Mouse (Mus musculus) liver, adult 2 months (tissue): ENCODE results near the gene Bbx. TPM values are rescaled to one million over a fixed set of nuclear protein-coding genes. Genes with fewer than 3 reads are reported as not detected.

Source experiments
- DNase-seq: peaks from one replicate; pipeline ENCODE4 v3.0.0-alpha.2; 2011; ENCODE audit warnings: low read depth, low spot score; ENCODE audit errors: extremely low read depth
- H3K27ac ChIP-seq: fragments of 200-500 bp; replicated peaks from 2 replicates; pipeline ENCODE4 v1.5.1; 2012; ENCODE audit warnings: low read depth, mild to moderate bottlenecking, control low read depth, inconsistent platforms, low read length; ENCODE audit not compliant: insufficient read depth
- H3K27me3 ChIP-seq: fragments of 200-500 bp; 2 replicates; pipeline ENCODE4 v1.6.1; 2012; ENCODE audit warnings: mild to moderate bottlenecking, moderate library complexity, low read length, inconsistent platforms; ENCODE audit not compliant: control insufficient read depth, insufficient read depth
- H3K36me3 ChIP-seq: fragments of 200-500 bp; 2 replicates; pipeline ENCODE4 v1.6.1; 2012; ENCODE audit warnings: low read length, inconsistent platforms; ENCODE audit not compliant: control insufficient read depth, insufficient read depth
- H3K4me1 ChIP-seq: fragments of 200-500 bp; 2 replicates; pipeline ENCODE4 v1.6.1; 2011; ENCODE audit warnings: low read length; ENCODE audit not compliant: control insufficient read depth, insufficient read depth
- H3K4me3 ChIP-seq: fragments of 200-500 bp; 2 replicates; pipeline ENCODE4 v1.5.1; 2011; ENCODE audit warnings: low read depth, mild to moderate bottlenecking, control low read depth, low read length, moderate library complexity; ENCODE audit not compliant: insufficient read depth
- H3K79me2 ChIP-seq: fragments of 200-500 bp; 2 replicates; pipeline ENCODE4 v1.6.1; 2012; ENCODE audit warnings: inconsistent platforms, mild to moderate bottlenecking, low read length, moderate library complexity; ENCODE audit not compliant: control insufficient read depth, insufficient read depth
- H3K9ac ChIP-seq: fragments of 200-500 bp; 2 replicates; pipeline ENCODE4 v1.6.1; 2012; ENCODE audit warnings: low read depth, mild to moderate bottlenecking, control low read depth, inconsistent platforms, low read length
- CTCF ChIP-seq: fragments of 200-500 bp; IDR thresholded peaks from 2 replicates; pipeline ENCODE4 v1.5.1; 2011; ENCODE audit warnings: low read depth, low read length, control low read depth
- POLR2A ChIP-seq: fragments of 200-500 bp; IDR thresholded peaks from 2 replicates; pipeline ENCODE4 v1.6.1; 2011; ENCODE audit warnings: low read length, control low read depth; ENCODE audit not compliant: insufficient read depth; ENCODE audit errors: extremely low read depth
- WGBS: fragments of 180-500 bp; shearing (Covaris S2); methylation state at CpG from one replicate; pipeline ENCODE4 v1.1.7; 2018; 5-methylcytosine and 5-hydroxymethylcytosine counted together
- polyA plus RNA-seq: library from polyadenylated mRNA; depleted of rRNA; stranded (reverse); fragments of >200 nt; gene quantifications from 2 replicates; pipeline ENCODE4 v1.2.3, GENCODE M21; 2012
- total RNA-seq: library from RNA; depleted of rRNA; stranded (reverse); fragments of >200 nt; gene quantifications from 2 replicates; pipeline ENCODE4 v1.2.3, GENCODE M21; 2014

The Bbx gene
- total and polyA plus RNA-seq, 2 experiments = 2.0 to 9.7 TPM

DNA sequence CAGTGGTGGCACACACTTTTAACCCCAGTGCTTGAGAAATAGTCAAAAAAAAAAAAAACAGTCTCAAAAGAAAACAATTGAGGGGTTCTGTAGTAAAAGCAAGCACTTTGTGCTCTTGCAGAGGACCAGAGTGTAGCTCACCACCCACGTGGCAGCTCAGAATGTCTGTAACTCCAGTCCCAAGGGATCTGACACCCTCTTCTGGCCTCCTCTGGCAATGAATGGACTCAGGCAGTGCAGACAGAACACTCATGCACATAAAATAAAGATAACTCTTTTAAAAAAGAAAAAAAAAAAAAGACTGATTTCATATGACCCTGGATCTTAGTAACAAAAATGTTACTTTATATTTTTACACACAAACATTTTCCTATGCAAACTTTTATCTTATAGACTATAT is 12.1 kb downstream of the Bbx start:
- Histone ChIP-seq H3K9ac (no peak overlapping the region), H3K4me1 (no peaks in the 10 kb centered on the region), H3K27me3 (no peaks in the 10 kb centered on the region), H3K79me2 (no peaks in the 10 kb centered on the region; the same call in 1 of the 2 replicates), H3K36me3 (peaks cover 1% of the 10 kb centered on the region; the same call in 1 of the 2 replicates), H3K4me3 (no peak overlapping the region), H3K27ac (no peak overlapping the region)
- 62% methylated on average over 1 of the region's 1 CpGs for WGBS
- DNase-seq = no peak
- TF ChIP-seq POLR2A (no peak), CTCF (no peak)

DNA sequence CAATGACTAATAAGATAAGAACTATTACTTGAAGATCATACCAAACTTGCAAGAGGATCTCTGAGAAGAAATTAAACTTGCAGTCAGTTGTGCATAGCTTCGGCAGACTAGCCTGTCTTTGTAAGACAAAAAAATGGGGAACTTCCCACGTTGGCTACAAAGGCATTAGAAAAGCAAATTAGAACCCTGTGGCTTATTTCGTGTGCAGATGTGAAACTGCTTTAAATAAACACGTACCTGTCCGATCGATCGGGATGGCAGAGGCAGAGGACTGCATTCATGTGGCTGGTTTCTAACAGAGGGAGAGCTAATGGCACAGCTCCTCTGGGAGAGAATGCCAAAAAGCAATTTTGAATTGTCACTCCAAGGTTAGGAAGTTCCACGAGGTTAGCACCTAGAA is 16.8 kb downstream of the Bbx start:
- H3K79me2 ChIP-seq = no peaks in the 10 kb centered on the region
- TF ChIP-seq CTCF = no peak
- TF ChIP-seq POLR2A = no peak
- no peaks in the 10 kb centered on the region for H3K27me3 ChIP-seq
- no peak overlapping the region for H3K9ac ChIP-seq
- H3K36me3 ChIP-seq = no peaks in the 10 kb centered on the region; the same call in 1 of the 2 replicates
- H3K4me1 ChIP-seq = no peaks in the 10 kb centered on the region
- 77% methylated on average over 8 of the region's 8 CpGs for WGBS
- no peak overlapping the region for H3K27ac ChIP-seq
- no peak overlapping the region for H3K4me3 ChIP-seq
- DNase-seq = no peak

DNA sequence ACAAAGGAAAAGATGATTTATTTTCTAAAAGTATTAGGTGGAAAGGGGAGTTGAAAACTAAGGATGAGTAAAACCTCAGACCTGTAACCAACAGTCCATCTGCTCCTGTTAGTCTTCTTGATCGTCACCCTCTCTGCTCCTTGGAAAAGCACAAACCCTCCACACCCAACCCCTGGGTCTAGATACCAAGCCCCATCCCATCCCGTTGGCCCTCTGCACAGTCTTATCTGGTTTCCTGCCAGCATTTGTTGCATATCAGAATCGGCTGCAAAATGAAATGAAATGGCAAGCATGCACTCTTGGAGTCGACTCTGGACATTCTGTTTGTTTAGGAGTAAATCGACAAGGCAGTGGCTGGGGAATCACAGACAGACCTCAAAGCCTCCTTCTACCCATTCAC is 29.3 kb downstream of the Bbx start:
- Histone ChIP-seq H3K27me3 (no peaks in the 10 kb centered on the region), H3K9ac (no peak overlapping the region), H3K27ac (no peak overlapping the region), H3K36me3 (no peaks in the 10 kb centered on the region), H3K79me2 (no peaks in the 10 kb centered on the region), H3K4me1 (peaks cover 2% of the 10 kb centered on the region; the same call in 1 of the 2 replicates), H3K4me3 (no peak overlapping the region)
- 21% methylated on average over 5 of the region's 5 CpGs for WGBS
- no peak for DNase-seq
- no peak for TF ChIP-seq POLR2A

DNA sequence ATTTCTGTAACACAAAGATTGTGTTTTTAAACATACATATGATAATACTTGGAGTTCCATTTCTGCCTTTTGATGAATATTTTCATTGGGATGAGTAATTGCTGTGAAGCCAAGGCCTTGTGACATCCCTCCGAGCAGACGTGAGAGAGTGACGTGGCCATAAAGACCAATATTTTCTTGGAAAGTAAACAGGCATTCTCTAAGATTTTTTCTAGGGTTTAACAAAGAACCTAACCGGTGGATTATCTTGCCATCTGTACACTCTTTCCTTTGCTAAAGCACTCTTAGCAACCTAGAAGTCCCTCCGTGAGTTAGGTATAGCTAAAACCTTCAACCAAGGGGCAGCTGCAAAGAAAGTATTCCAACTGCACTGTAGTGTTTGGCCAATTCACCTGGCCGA is 32.4 kb downstream of the Bbx start:
- Histone ChIP-seq H3K27ac (no peak overlapping the region), H3K79me2 (no peaks in the 10 kb centered on the region), H3K9ac (no peak overlapping the region), H3K36me3 (no peaks in the 10 kb centered on the region), H3K4me3 (no peak overlapping the region), H3K27me3 (no peaks in the 10 kb centered on the region), H3K4me1 (peaks cover 2% of the 10 kb centered on the region; the same call in 1 of the 2 replicates)
- TF ChIP-seq POLR2A (no peak), CTCF (no peak)
- WGBS = 94% methylated on average over 6 of the region's 6 CpGs
- DNase-seq = no peak

DNA sequence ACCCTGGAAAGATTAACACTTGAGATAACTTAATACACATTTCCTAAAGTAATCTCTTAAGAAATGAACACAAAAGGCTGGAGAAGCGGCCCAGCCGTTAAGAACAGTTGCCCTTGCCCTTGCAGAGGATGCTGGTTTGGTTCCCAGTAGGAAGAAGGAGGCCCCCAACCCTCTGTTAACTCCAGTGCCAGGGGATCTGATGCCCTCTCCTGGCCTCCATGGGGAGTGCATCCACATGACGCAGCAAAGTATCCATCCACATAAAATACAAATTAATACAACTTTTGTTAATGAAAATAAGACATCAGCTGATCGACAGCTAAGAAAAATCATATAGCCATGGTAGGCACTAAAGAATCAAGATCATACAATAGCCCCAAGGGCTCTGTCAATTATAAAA is 33.6 kb downstream of the Bbx start:
- H3K4me1 ChIP-seq = peaks cover 2% of the 10 kb centered on the region; the same call in 1 of the 2 replicates
- no peaks in the 10 kb centered on the region for H3K27me3 ChIP-seq
- no peak overlapping the region for H3K9ac ChIP-seq
- H3K27ac ChIP-seq = no peak overlapping the region
- no peak for DNase-seq
- TF ChIP-seq POLR2A = no peak
- peak; percentile 24; the same call in 1 of the 2 replicates for TF ChIP-seq CTCF
- no peaks in the 10 kb centered on the region for H3K36me3 ChIP-seq
- 93% methylated on average over 4 of the region's 4 CpGs for WGBS
- H3K79me2 ChIP-seq = no peaks in the 10 kb centered on the region
- no peak overlapping the region for H3K4me3 ChIP-seq

DNA sequence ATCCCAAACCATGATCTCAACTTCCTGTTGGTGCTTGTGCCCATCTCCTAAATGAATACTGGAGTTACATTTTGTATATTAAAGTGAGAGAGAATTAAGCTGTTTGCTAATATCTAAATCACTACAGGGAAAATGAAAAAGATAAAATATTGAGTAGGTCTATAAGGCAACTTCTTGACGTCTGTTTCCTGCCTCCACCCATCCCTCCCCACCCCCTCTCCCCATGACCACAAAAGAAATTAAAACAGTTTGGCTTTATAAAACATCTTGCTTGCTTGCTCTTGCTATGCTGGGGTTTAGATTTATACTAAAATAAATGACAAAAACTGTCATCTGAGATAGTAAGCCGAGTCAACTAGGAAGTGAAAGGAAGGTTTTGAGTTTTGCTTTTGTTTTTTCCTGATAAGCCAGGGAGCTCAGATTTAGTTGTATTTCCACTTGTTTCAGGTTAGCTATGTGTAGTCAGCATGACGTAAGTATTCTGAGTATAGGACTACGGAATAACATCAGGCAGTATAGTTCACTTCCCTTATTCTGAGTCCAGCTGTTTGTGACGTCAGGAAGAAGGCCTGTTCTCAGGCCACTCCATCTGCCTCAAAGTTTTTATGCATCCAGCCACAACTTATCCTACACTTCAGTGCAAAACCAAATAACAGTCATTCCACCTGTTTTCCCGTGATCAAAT is 36.1 kb downstream of the Bbx start:
- WGBS = 80% methylated on average over 6 of the region's 6 CpGs
- Histone ChIP-seq H3K9ac (no peak overlapping the region), H3K4me1 (no peaks in the 10 kb centered on the region; the same call in 1 of the 2 replicates), H3K27me3 (no peaks in the 10 kb centered on the region), H3K4me3 (no peak overlapping the region; the same call in 1 of the 2 replicates), H3K79me2 (no peaks in the 10 kb centered on the region), H3K36me3 (no peaks in the 10 kb centered on the region), H3K27ac (no peak overlapping the region)
- no peak for DNase-seq
- TF ChIP-seq CTCF = no peak
- TF ChIP-seq POLR2A = no peak
